Mouse (Mus musculus) lung, embryonic 14.5 days (tissue): ENCODE measurements around the gene 2610318N02Rik. TPM values are rescaled to one million over a fixed set of nuclear protein-coding genes. Genes with fewer than 3 reads are reported as not detected.
"Not testable (repeated sequence)": the region's sequence is repeated elsewhere in the genome, so short reads cannot be mapped to it uniquely, and the experiment has no call there.

Experiments
- ATAC-seq: fragments of 200-750 bp; cut with Nextera tagmentation; 2 replicates; pipeline ENCODE4 v1.8.0; 2017; ENCODE audit warnings: mild to moderate bottlenecking, moderate TSS enrichment, moderate library complexity; ENCODE audit not compliant: insufficient read depth
- DNase-seq: peaks from one replicate; pipeline ENCODE4 v3.0.0-alpha.2; 2015
- H3K27ac ChIP-seq: fragments of 300-500 bp; sonication (generic); 2 replicates; pipeline ENCODE4 v1.5.1; 2014; ENCODE audit warnings: low read depth, mild to moderate bottlenecking, moderate library complexity
- H3K27me3 ChIP-seq: fragments of 300-500 bp; sonication (generic); 2 replicates; pipeline ENCODE4 v1.6.1; 2014; ENCODE audit warnings: low read length, control low read depth; ENCODE audit not compliant: insufficient read depth
- H3K36me3 ChIP-seq: fragments of 300-500 bp; sonication (generic); 2 replicates; pipeline ENCODE4 v1.6.1; 2014; ENCODE audit warnings: control low read depth; ENCODE audit not compliant: insufficient read depth
- H3K4me1 ChIP-seq: fragments of 300-500 bp; sonication (generic); 2 replicates; pipeline ENCODE4 v1.6.1; 2014; ENCODE audit warnings: antibody characterized with exemption, control low read depth; ENCODE audit not compliant: insufficient read depth
- H3K4me2 ChIP-seq: fragments of 300-500 bp; sonication (generic); 2 replicates; pipeline ENCODE4 v1.6.1; 2014; ENCODE audit warnings: mild to moderate bottlenecking
- H3K4me3 ChIP-seq: fragments of 300-500 bp; sonication (generic); 2 replicates; pipeline ENCODE4 v1.5.1; 2014; ENCODE audit warnings: low read depth, low read length
- H3K9ac ChIP-seq: fragments of 300-500 bp; sonication (generic); 2 replicates; pipeline ENCODE4 v1.6.1; 2014
- H3K9me3 ChIP-seq: fragments of 300-500 bp; sonication (generic); 2 replicates; pipeline ENCODE4 v1.6.1; 2016; ENCODE audit warnings: low read depth, low read length, control low read depth
- CTCF ChIP-seq: IDR thresholded peaks from 2 replicates; pipeline ENCODE4 v1.5.1; 2016; ENCODE audit warnings: antibody characterized with exemption, low read depth
- WGBS: fragments of 180-500 bp; shearing (Covaris S2); extraction: QIAGEN DNeasy Blood & Tissue Kit; methylation state at CpG from one replicate; pipeline ENCODE4 v1.1.7; 2014; 5-methylcytosine and 5-hydroxymethylcytosine counted together
- polyA plus RNA-seq: library from polyadenylated mRNA; unstranded; fragments of >200 nt; fragmentation: Nextera tagmentation; extraction: Ambion mirVana; gene quantifications from 2 replicates; pipeline ENCODE4 v1.2.1, GENCODE M21; 2014

2610318N02Rik gene
- 43.0 and 45.7 TPM in 2 replicates for polyA plus RNA-seq

DNA sequence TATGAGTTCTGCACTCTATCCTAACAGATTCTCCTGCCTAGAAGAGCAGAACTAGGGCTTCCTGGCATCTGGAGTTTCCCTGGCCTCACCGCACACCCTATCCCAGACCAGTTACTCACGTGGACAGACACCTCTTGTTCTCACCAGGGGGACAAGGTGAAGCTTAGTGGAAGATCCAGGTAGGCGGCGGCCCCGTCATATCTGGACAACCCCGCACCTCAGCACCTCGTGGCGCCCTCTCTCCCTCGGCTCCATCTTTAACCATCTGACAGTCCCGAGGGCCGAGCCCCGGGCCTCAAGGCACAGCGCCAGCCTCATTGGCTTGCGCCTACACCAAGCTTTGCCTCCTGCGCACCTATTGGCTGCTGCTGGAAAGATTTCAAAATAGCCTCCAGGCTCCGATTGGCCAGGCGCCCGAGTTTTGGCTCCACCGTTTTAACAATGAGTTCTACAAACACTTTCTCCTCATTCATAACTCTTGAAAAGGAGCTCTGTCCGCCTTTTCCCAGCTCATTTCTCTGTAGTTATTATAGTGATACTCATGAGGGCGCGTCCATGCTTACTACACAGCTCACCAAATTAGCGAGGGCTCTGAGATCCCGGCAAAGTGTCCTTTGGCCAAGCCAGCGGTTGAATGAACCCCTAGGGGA lies at the start of gene 2610318N02Rik:
2610318N02Rik (minus strand) TSS at position 297 of the 650 bp plus-strand sequence.
- Histone ChIP-seq H3K27ac (peak within 1 kb of the TSS; percentile 82), H3K36me3 (peaks cover 22% of the 10 kb centered on the region), H3K9me3 (no peaks in the 10 kb centered on the region), H3K4me1 (0 out of 2 replicates have a peak, but pooled peaks cover 6% of the 10 kb centered on the region), H3K4me3 (peak within 1 kb of the TSS; percentile 56), H3K9ac (peak within 1 kb of the TSS; percentile 73), H3K27me3 (no peaks in the 10 kb centered on the region), H3K4me2 (peak within 1 kb of the TSS; percentile 69)
- WGBS: under 1% methylated on average over 25 of the region's 25 CpGs
- DNase-seq (peak; percentile 98), ATAC-seq (peak; percentile 95)
- TF ChIP-seq CTCF: no peak

DNA sequence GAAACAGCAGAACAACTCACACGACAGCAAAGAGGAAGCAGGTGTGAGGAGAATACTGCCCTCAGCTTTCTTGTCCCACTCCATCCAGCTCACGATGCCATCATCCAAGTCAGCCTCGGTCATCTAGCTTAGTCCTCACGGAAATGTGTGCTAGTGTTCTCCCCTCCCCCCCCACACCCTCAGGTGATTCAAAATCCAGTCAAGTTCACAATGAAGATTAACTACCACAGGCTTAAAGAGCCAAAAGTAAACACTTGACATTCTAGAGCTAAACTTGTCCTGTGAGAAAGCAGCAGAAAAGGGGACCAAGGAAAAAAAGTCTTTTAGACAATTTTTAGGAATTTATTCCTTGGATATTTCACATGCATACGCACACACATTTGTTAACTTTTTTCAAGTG lies 43.1 kb upstream of the 2610318N02Rik start:
- TF ChIP-seq CTCF: no peak
- peak; percentile 34 for DNase-seq
- 60% methylated on average over 5 of the region's 5 CpGs for WGBS
- Histone ChIP-seq H3K4me2 (no peak overlapping the region), H3K27me3 (no peaks in the 10 kb centered on the region), H3K36me3 (peaks cover 44% of the 10 kb centered on the region), H3K4me1 (no peaks in the 10 kb centered on the region), H3K27ac (no peak overlapping the region), H3K9me3 (no peaks in the 10 kb centered on the region), H3K9ac (no peak overlapping the region), H3K4me3 (no peak overlapping the region)
- ATAC-seq: no peak

DNA sequence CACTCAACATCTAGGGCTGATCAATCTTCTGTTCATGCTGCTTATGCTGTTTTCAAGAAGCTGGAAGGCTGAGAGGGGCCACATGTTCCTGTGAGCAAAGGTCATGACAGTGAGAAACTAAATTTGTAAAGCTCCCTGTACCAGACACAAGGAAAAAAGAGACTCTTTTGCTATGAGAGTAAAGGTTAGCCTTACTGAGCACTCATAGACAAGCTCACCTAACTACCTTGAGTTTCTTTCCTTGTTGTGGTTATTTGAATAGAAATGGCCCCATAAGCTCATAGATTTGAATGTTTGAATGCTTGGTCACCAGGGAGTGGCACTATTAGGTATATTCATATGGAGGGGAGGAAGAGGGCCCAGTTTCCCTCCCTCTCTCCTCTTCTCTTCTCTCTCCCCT lies 42.2 kb upstream of the 2610318N02Rik start:
- Histone ChIP-seq H3K9ac (no peak overlapping the region), H3K4me1 (no peaks in the 10 kb centered on the region), H3K4me3 (no peak overlapping the region), H3K27ac (no peak overlapping the region), H3K36me3 (peaks cover 38% of the 10 kb centered on the region), H3K9me3 (no peaks in the 10 kb centered on the region), H3K27me3 (no peaks in the 10 kb centered on the region), H3K4me2 (no peak overlapping the region)
- DNase-seq: no peak
- TF ChIP-seq CTCF: no peak
- no peak for ATAC-seq

DNA sequence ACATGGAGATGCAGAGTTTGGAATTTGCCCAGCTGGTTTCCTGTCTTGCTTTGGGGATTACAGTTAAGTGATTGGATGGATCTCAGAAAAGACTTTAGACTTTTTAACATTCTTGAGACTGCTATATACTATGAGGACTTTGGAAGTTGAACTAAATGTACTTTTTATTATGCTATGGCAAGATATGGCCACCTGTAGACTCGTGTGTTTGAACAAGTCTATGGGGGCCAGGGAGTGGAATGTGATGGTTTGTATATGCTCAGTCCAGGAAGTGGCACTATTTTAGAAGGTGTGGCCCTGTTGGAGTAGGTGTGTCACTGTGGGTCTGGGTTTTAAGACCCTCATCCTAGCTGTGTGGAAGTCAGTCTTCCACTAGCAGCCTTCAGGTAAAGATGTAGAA lies 40.5 kb upstream of the 2610318N02Rik start:
- peaks cover 36% of the 10 kb centered on the region for H3K36me3 ChIP-seq
- H3K9ac ChIP-seq, H3K4me2 ChIP-seq, ATAC-seq, H3K27me3 ChIP-seq, H3K4me1 ChIP-seq, H3K27ac ChIP-seq, H3K9me3 ChIP-seq, DNase-seq, H3K4me3 ChIP-seq: not testable (repeated sequence)
- WGBS: 76% methylated on average over 1 of the region's 1 CpGs

DNA sequence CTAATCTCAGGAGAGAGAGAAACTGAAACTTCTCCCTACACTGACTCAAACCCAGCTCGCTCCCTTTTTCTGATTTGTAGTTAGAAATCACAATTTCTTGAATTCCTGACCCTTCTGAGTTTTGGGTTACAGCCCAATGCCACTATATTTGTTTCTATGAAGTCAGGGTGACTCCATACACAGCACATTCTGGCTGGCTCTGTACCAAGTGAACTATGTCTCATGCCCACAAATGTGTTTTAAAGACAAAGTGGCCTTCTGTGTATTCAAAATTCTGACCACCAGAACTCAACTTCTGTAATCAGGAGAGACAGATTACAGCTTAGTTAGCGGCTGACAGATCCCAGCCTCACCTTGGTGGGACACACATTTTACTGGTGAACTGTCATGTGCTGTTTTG lies 29.4 kb upstream of the 2610318N02Rik start:
- TF ChIP-seq CTCF: no peak
- 95% methylated on average over 2 of the region's 2 CpGs for WGBS
- no peaks in the 10 kb centered on the region for H3K4me1 ChIP-seq
- H3K36me3 ChIP-seq: peaks cover 63% of the 10 kb centered on the region
- H3K9ac ChIP-seq: no peak overlapping the region
- ATAC-seq (no peak), DNase-seq (no peak)
- no peak overlapping the region for H3K4me2 ChIP-seq
- H3K4me3 ChIP-seq: no peak overlapping the region
- no peaks in the 10 kb centered on the region for H3K9me3 ChIP-seq
- H3K27ac ChIP-seq: no peak overlapping the region
- no peaks in the 10 kb centered on the region for H3K27me3 ChIP-seq

DNA sequence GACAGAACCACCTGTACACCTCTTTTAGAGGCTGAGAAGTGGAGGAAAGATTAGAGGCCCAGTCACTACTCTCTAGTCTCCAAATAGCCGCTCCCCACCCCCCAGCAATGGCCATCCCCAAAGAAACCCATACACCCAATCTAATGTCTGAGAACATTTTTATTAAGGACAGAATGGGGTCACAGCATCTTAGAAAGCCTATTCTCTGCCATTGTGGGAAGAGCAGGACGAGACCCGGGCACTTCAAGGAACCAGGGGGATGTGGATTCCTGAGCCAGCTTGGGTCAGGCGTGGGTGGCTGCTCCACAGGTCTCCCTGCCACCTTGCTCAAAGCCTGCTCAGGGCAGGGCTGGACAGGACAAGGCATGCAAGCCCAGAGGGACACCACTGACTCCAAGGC lies 26.9 kb upstream of the 2610318N02Rik start:
- ATAC-seq (no peak), DNase-seq (no peak)
- Histone ChIP-seq H3K4me1 (peaks cover 14% of the 10 kb centered on the region), H3K4me3 (no peak overlapping the region), H3K4me2 (no peak overlapping the region), H3K27me3 (no peaks in the 10 kb centered on the region), H3K36me3 (peaks cover 41% of the 10 kb centered on the region), H3K9ac (no peak overlapping the region), H3K9me3 (no peaks in the 10 kb centered on the region), H3K27ac (no peak overlapping the region)
- 96% methylated on average over 4 of the region's 4 CpGs for WGBS
- TF ChIP-seq CTCF: no peak

DNA sequence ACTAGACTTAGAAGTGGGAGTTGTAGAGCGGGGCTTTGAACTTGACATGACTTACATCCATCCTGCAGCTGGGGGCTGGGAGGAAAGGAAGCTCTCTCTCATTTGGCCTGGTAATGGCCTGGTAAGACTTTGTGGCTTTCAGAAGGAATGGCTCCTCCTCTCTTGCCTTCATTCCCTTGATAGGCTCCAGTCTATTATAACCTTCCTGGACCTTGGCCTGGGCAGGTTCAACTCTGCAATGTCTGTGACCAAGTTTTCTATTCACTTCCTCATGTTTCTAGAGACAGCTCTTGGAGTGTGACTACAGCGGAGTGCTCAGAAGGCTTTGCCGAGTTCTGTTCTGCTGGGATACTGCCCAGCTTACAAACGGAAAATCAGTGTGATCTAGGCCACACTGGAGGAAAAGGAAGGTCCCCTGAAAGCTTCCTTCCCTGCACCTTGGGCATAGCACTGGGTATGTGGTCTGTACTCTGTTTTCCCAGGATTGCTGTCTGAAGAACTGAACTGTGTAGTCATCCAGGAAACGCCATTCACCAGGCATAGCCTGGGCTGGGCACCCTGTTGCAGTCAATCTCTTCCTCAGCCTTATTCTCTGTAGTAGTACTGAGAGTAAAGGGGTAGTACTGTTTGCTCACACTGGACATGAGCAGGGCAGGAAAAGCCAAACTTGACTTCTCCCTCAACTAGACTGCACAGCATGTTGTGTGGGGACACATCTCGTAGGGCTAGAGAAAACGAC lies 25.7 kb upstream of the 2610318N02Rik start:
- no peak for TF ChIP-seq CTCF
- ATAC-seq (no peak), DNase-seq (no peak)
- WGBS: 79% methylated on average over 7 of the region's 7 CpGs
- H3K4me3 ChIP-seq: no peak overlapping the region
- H3K4me2 ChIP-seq: no peak overlapping the region
- H3K4me1 ChIP-seq: peaks cover 14% of the 10 kb centered on the region
- H3K27me3 ChIP-seq: no peaks in the 10 kb centered on the region
- no peaks in the 10 kb centered on the region for H3K9me3 ChIP-seq
- no peak overlapping the region for H3K9ac ChIP-seq
- H3K36me3 ChIP-seq: peaks cover 35% of the 10 kb centered on the region
- no peak overlapping the region for H3K27ac ChIP-seq
